Mouse (Mus musculus) G1E (cell line): ENCODE results near the gene Pitpnc1.

ENCODE experiments used
- CTCF ChIP-seq: IDR thresholded peaks from 2 replicates; pipeline ENCODE4 v1.5.1; 2012; ENCODE audit warnings: low read depth, low read length, inconsistent platforms, mixed read lengths
- GATA1 ChIP-seq: IDR thresholded peaks from 2 replicates; pipeline ENCODE4 v1.6.1; 2012; ENCODE audit warnings: borderline replicate concordance, low read length, inconsistent platforms, mixed read lengths
- GATA2 ChIP-seq: IDR thresholded peaks from 2 replicates; pipeline ENCODE4 v1.6.1; 2012; ENCODE audit warnings: low read depth, low read length, inconsistent platforms, borderline replicate concordance
- POLR2AphosphoS5 ChIP-seq: IDR thresholded peaks from 2 replicates; pipeline ENCODE4 v1.6.1; 2012; ENCODE audit warnings: low read depth, low read length, inconsistent platforms; ENCODE audit not compliant: insufficient replicate concordance

GRCm38 (mm10) chr11:107428011-107428410 lies 42.5 kb downstream of the Pitpnc1 start:
- TF ChIP-seq CTCF (no peak), POLR2AphosphoS5 (no peak), GATA1 (no peak), GATA2 (no peak)
